Mouse (Mus musculus) intestine, embryonic 14.5 days (tissue): ENCODE measurements at regions not wholly inside any gene's neighbourhood (a gene's known extent, or its start where the extent isn't known, plus 50 kb on each side); places are given as distances from the start of the nearest gene placed in this dataset.
A peak's percentile ranks its signal among the peaks of the same experiment; 100 is the strongest.

Experiments
- ATAC-seq: fragments of 200-750 bp; cut with Nextera tagmentation; replicated peaks from 2 replicates; pipeline ENCODE4 v1.8.0; 2017; ENCODE audit warnings: low read depth, moderate number of reproducible peaks, moderate TSS enrichment, moderate library complexity; ENCODE audit not compliant: low FRiP score, low TSS enrichment
- DNase-seq: peaks from one replicate; pipeline ENCODE4 v3.0.0-alpha.2; 2018; ENCODE audit warnings: low spot score
- H3K27ac ChIP-seq: fragments of 300-500 bp; sonication (generic); 2 replicates; pipeline ENCODE4 v1.5.1; 2014; ENCODE audit warnings: low read depth, mild to moderate bottlenecking, control low read depth
- H3K27me3 ChIP-seq: fragments of 300-500 bp; sonication (generic); replicated peaks from 2 replicates; pipeline ENCODE4 v1.6.1; 2014; ENCODE audit warnings: low read length, control low read depth; ENCODE audit not compliant: control insufficient read depth, insufficient read depth
- H3K36me3 ChIP-seq: fragments of 300-500 bp; sonication (generic); 2 replicates; pipeline ENCODE4 v1.6.1; 2014; ENCODE audit warnings: low read length, control low read depth; ENCODE audit not compliant: control insufficient read depth, insufficient read depth
- H3K4me1 ChIP-seq: fragments of 300-500 bp; sonication (generic); replicated peaks from 2 replicates; pipeline ENCODE4 v1.6.1; 2014; ENCODE audit warnings: low read length, control low read depth, mixed read lengths; ENCODE audit not compliant: control insufficient read depth, insufficient read depth
- H3K4me2 ChIP-seq: fragments of 300-500 bp; sonication (generic); 2 replicates; pipeline ENCODE4 v1.6.1; 2014; ENCODE audit warnings: low read length
- H3K4me3 ChIP-seq: fragments of 300-500 bp; sonication (generic); 2 replicates; pipeline ENCODE4 v1.5.1; 2014; ENCODE audit warnings: low read depth, low read length, control low read depth, mixed read lengths
- H3K9ac ChIP-seq: fragments of 300-500 bp; sonication (generic); 2 replicates; pipeline ENCODE4 v1.6.1; 2014; ENCODE audit warnings: mild to moderate bottlenecking, low read length
- H3K9me3 ChIP-seq: fragments of 300-500 bp; sonication (generic); 2 replicates; pipeline ENCODE4 v1.6.1; 2016; ENCODE audit warnings: low read length, control low read depth; ENCODE audit not compliant: control insufficient read depth
- WGBS: fragments of 180-500 bp; shearing (Covaris S2); extraction: QIAGEN DNeasy Blood & Tissue Kit; methylation state at CpG from one replicate; pipeline ENCODE4 v1.1.7; 2014; 5-methylcytosine and 5-hydroxymethylcytosine counted together

DNA sequence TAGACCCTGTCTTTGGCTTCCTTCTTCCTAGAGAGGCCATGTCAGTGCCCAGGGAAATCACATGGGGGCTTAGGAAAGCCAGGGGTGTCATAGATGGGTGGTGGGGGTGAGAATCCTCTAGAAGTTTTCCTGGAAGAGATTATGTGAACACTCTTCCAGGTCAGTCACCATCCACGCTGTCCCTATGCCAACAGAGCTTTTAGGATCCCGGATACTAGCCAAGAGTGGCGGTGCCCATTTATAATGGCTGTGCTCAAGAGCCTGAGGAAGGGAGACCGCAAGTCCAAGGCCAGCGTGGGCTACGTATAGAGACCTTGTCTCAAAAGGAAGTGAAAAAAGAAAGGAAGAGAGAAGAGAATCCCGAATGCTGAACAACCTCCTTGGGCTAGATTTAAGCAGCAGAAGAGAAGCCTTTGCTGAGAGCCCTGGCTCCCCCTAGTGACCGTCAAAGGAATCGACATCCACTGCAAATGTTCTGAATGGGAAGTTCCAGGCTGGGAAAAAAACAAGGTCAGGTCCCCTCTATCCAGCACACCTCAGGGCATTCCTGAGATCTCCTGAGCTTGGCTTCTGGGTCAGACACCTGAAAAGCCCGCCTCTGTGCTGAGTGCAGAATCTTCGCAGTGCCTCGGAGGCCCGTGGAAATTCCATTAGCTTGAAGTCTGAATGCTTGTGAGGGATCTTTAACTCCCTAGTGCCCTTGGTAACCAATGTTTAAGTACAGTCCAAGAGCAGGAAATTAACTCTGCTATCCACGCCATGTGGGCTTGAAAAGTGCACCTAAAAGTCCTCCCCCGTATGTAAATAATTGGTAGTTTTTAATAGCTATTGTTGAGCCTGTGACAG, 50.5 kb upstream of the Cdh5 start:
- Histone ChIP-seq H3K4me3 (no peak overlapping the region), H3K4me1 (no peaks in the 10 kb centered on the region), H3K4me2 (no peak overlapping the region), H3K36me3 (no peaks in the 10 kb centered on the region), H3K27ac (no peak overlapping the region), H3K9me3 (no peaks in the 10 kb centered on the region), H3K9ac (no peak overlapping the region), H3K27me3 (no peaks in the 10 kb centered on the region)
- DNase-seq: peak; percentile 80
- WGBS: 32% methylated on average over 15 of the region's 15 CpGs
- peak; percentile 68 for ATAC-seq

DNA sequence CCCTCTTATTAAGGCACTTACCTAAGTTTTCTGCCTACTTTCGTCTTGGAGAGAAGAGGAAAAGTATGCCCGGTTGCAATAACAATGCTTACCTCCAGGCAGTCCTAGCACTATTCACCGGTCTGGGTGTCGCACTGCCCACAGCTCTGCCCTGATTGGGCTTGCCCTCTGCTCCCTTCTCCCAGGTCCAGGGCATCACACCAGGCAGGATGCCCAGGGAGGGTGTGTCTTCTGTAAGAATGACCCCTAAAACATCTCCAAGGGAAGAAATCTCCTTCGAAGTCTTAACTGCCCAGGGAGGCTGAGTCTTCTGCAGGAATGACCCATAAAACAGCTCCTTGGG, 49.9 kb upstream of the Cdh5 start:
- no peak for ATAC-seq

More for the DNA sequence above, 49.9 kb upstream of the Cdh5 start:
- H3K4me1 ChIP-seq: no peaks in the 10 kb centered on the region
- H3K27me3 ChIP-seq: no peaks in the 10 kb centered on the region
- WGBS: 53% methylated on average over 5 of the region's 5 CpGs
- no peak overlapping the region for H3K9ac ChIP-seq
- H3K27ac ChIP-seq: no peak overlapping the region
- no peak for DNase-seq
- H3K9me3 ChIP-seq: no peaks in the 10 kb centered on the region
- H3K36me3 ChIP-seq: no peaks in the 10 kb centered on the region
- H3K4me3 ChIP-seq: no peak overlapping the region
- H3K4me2 ChIP-seq: no peak overlapping the region
